Mouse (Mus musculus): ENCODE data around the gene Gm21149.
"Not testable (repeated sequence)": the region's sequence is repeated elsewhere in the genome, so short reads cannot be mapped to it uniquely, and the experiment has no call there.

GRCm38 (mm10) chr5:15517150-15517549 lies 40.8 kb upstream of the Gm21149 start:
- TF ChIP-seq MYOG (IDR thresholded peaks at IDR 0.05; ENCODE audit: control insufficient read depth in 1 of 3, insufficient read depth in 1 of 3, insufficient read length in 2 of 3, low read depth in 2 of 3); POLR2A (IDR thresholded peaks at IDR 0.05; ENCODE audit: insufficient read length, low read depth); TCF3 (IDR thresholded peaks at IDR 0.05; ENCODE audit: insufficient read length, low read depth); USF1 (IDR thresholded peaks at IDR 0.05; ENCODE audit: low read depth); E2F4 (IDR thresholded peaks at IDR 0.05; ENCODE audit: insufficient read depth); SRF (IDR thresholded peaks at IDR 0.05; ENCODE audit: control insufficient read depth, insufficient read length, low read depth); MAX (IDR thresholded peaks at IDR 0.05; ENCODE audit: low read depth); POLR2AphosphoS2 (IDR thresholded peaks at IDR 0.05; ENCODE audit: insufficient read length, low read depth); MYOD1 (IDR thresholded peaks at IDR 0.05; ENCODE audit: control insufficient read depth in 1 of 3, insufficient read length in 2 of 3, low read depth in 2 of 3); CEBPB (IDR thresholded peaks at IDR 0.05; ENCODE audit: insufficient read depth, poor library complexity, severe bottlenecking); TCF12 (IDR thresholded peaks at IDR 0.05; ENCODE audit: insufficient read depth, poor library complexity, severe bottlenecking): not testable (repeated sequence)

Data from myocyte (in vitro differentiated cells).